Mouse (Mus musculus) stomach, embryonic 14.5 days (tissue): ENCODE measurements around the gene Akt2. TPM values are rescaled to one million over a fixed set of nuclear protein-coding genes. Genes with fewer than 3 reads are reported as not detected.
A peak's percentile ranks its signal among the peaks of the same experiment; 100 is the strongest.

Experiments used
- ATAC-seq: fragments of 200-750 bp; cut with Nextera tagmentation; 2 replicates; pipeline ENCODE4 v1.8.0; 2017; ENCODE audit warnings: low read depth, moderate TSS enrichment; ENCODE audit not compliant: insufficient number of reproducible peaks, insufficient read depth, low FRiP score
- H3K27ac ChIP-seq: fragments of 300-500 bp; sonication (generic); 2 replicates; pipeline ENCODE4 v1.5.1; 2014; ENCODE audit warnings: mild to moderate bottlenecking, low read length, moderate library complexity, mixed read lengths
- H3K27me3 ChIP-seq: fragments of 300-500 bp; sonication (generic); 2 replicates; pipeline ENCODE4 v1.6.1; 2014; ENCODE audit warnings: low read length, control low read depth, mixed read lengths; ENCODE audit not compliant: control insufficient read depth, insufficient read depth
- H3K36me3 ChIP-seq: fragments of 300-500 bp; sonication (generic); 2 replicates; pipeline ENCODE4 v1.6.1; 2014; ENCODE audit warnings: mild to moderate bottlenecking, control low read depth, low read length, moderate library complexity, mixed read lengths; ENCODE audit not compliant: control insufficient read depth, insufficient read depth
- H3K4me1 ChIP-seq: fragments of 300-500 bp; sonication (generic); 2 replicates; pipeline ENCODE4 v1.6.1; 2014; ENCODE audit warnings: low read length, control low read depth, mixed read lengths; ENCODE audit not compliant: control insufficient read depth, insufficient read depth
- H3K4me2 ChIP-seq: fragments of 300-500 bp; sonication (generic); replicated peaks from 2 replicates; pipeline ENCODE4 v1.6.1; 2014; ENCODE audit warnings: low read depth, low read length, control low read depth
- H3K4me3 ChIP-seq: fragments of 300-500 bp; sonication (generic); 2 replicates; pipeline ENCODE4 v1.5.1; 2014; ENCODE audit warnings: low read depth, low read length, control low read depth
- H3K9ac ChIP-seq: fragments of 300-500 bp; sonication (generic); replicated peaks from 2 replicates; pipeline ENCODE4 v1.6.1; 2014; ENCODE audit warnings: low read depth, mild to moderate bottlenecking, control low read depth, low read length, moderate library complexity, mixed read lengths
- H3K9me3 ChIP-seq: fragments of 300-500 bp; sonication (generic); 2 replicates; pipeline ENCODE4 v1.6.1; 2016; ENCODE audit warnings: low read depth, low read length, control low read depth; ENCODE audit not compliant: control insufficient read depth
- WGBS: fragments of 180-500 bp; shearing (Covaris S2); extraction: QIAGEN DNeasy Blood & Tissue Kit; methylation state at CpG from one replicate; pipeline ENCODE4 v1.1.7; 2014; 5-methylcytosine and 5-hydroxymethylcytosine counted together
- polyA plus RNA-seq: library from polyadenylated mRNA; unstranded; fragments of >200 nt; fragmentation: Nextera tagmentation; extraction: Ambion mirVana; gene quantifications from 2 replicates; pipeline ENCODE4 v1.2.1, GENCODE M21; 2014

Akt2 gene
- polyA plus RNA-seq, 1 experiment from 2014 or later: 91.5 TPM

DNA sequence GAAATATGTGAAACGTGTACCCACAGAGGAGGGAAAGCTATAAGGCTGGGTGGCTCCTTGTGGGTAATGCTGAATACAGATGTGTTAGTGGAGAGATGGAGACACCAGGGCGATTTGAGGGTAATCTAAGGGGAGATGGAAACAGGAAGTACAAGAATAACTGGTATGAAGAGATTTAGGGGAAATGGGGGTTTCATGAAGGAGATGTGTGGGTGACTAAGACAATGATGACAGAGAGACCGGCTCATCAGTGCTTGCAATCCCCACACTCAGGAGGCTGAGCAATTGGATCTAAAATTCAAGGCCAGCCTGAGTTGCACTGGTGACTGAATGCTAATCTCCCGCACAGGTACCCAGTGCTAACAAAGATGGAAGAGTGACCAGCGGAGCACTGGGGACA is 39.3 kb upstream of the Akt2 start:
- H3K4me1 ChIP-seq: peaks cover 4% of the 10 kb centered on the region; the same call in 1 of the 2 replicates
- H3K27ac ChIP-seq: no peak overlapping the region
- peak overlapping the region; percentile 77; the same call in 1 of the 2 replicates for H3K9ac ChIP-seq
- H3K4me2 ChIP-seq: peak overlapping the region; percentile 88
- H3K9me3 ChIP-seq: no peaks in the 10 kb centered on the region
- peak overlapping the region; percentile 85 for H3K4me3 ChIP-seq
- no peaks in the 10 kb centered on the region for H3K27me3 ChIP-seq
- 47% methylated on average over 5 of the region's 5 CpGs for WGBS
- ATAC-seq: no peak
- peaks cover 8% of the 10 kb centered on the region; the same call in 1 of the 2 replicates for H3K36me3 ChIP-seq

DNA sequence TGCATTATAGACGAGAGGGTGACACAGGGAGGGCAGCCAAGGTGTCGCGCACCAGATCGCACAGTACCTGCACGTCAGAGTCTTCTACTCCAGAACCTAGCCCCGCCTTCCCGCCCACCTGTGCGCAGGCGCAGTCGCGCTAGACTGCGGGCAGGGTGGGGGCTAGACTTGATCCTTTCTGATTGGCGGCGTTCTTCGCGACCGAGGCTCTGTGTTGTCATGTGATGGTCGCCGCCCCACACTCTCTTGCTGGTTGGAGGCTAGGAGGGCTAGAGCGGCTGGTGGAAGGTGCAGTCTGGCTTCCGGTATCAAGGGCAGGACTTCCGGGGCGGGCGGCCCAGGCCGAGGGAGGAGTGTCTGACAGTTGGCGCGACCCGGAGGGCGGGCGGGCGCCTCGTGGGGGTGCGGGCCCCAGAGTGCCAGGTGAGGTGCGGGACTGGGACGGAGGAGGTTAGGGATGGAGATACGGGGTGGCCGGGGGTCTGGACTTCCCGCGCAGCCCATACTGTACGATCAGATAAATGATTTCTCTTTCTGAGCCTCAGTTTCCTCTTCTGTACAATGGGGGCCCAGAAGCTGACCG is 38.3 kb upstream of the Akt2 start, which contains the start of the genes Pld3 and 2310022A10Rik:
Gene Pld3, minus strand, starts transcription at position 288 of the 583 bp plus-strand sequence.
Gene 2310022A10Rik, plus strand, starts transcription at position 303 of the 583 bp plus-strand sequence.
- Histone ChIP-seq H3K4me1 (peaks cover 4% of the 10 kb centered on the region; the same call in 1 of the 2 replicates), H3K4me2 (peak within 1 kb of the TSS; percentile 88), H3K27me3 (no peaks in the 10 kb centered on the region), H3K27ac (no peak within 1 kb of the TSS), H3K9ac (peak within 1 kb of the TSS; percentile 77), H3K4me3 (peak within 1 kb of the TSS; percentile 85), H3K36me3 (peaks cover 8% of the 10 kb centered on the region; the same call in 1 of the 2 replicates), H3K9me3 (no peaks in the 10 kb centered on the region)
- 1% methylated on average over 41 of the region's 41 CpGs for WGBS
- peak; percentile 100 for ATAC-seq

DNA sequence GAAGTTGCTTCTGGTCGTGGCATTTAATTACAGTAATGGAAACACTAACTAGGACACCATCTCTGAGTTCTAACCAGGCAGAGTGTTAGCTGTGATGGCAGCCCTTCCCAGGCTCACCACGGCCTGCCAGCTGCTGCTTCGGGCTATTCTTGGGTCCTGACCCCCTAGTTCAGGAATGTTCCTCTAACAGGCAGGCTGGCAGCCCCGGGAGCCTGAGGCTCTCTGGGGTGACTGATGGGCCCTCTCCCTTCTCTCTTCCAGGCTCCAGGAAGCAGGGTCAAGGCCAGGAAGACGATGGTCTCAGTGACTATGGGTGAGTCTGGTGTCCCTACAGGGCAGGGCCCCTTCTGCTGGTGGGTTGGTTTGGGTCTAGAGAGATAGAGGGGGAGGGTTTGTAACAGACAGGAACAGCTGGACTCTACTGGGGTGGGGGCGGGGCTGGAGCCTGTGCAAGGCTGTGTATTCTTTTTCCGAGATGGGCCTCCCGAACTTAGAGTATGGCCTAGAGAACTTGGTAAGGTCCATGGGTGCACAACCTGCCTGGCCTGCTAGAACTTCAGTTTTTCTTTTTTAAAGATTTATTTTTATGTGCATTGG is 31.0 kb upstream of the Akt2 start:
- Histone ChIP-seq H3K36me3 (peaks cover 37% of the 10 kb centered on the region), H3K4me3 (no peak overlapping the region), H3K9me3 (no peaks in the 10 kb centered on the region), H3K4me2 (no peak overlapping the region), H3K9ac (no peak overlapping the region), H3K4me1 (no peaks in the 10 kb centered on the region), H3K27ac (no peak overlapping the region), H3K27me3 (no peaks in the 10 kb centered on the region)
- ATAC-seq: no peak
- WGBS: 57% methylated on average over 8 of the region's 8 CpGs

DNA sequence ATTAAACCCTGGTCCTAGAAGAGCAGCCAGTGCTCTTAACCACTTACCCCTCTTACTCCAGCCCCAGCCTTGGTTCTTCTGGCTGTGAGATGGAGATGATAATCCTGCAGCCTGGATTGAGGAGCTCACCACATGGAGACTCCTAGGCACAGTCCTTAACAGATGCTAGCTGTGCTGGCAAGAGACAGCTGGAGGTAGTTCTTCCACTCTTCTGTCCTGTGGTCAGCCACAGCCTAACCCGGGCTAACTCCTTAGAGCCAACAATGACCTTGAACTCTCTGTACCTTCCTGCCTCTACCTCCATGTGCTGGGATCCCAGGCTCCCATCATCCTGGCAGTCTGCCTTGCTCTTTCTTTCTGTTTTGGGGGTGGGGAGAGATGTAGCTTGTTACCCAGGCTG is 30.4 kb upstream of the Akt2 start:
- WGBS: 83% methylated on average over 1 of the region's 1 CpGs
- H3K4me2 ChIP-seq: no peak overlapping the region
- no peaks in the 10 kb centered on the region for H3K9me3 ChIP-seq
- H3K4me3 ChIP-seq: no peak overlapping the region
- H3K4me1 ChIP-seq: no peaks in the 10 kb centered on the region
- no peak overlapping the region for H3K9ac ChIP-seq
- H3K27me3 ChIP-seq: no peaks in the 10 kb centered on the region
- H3K27ac ChIP-seq: no peak overlapping the region
- ATAC-seq: no peak
- H3K36me3 ChIP-seq: peaks cover 38% of the 10 kb centered on the region

DNA sequence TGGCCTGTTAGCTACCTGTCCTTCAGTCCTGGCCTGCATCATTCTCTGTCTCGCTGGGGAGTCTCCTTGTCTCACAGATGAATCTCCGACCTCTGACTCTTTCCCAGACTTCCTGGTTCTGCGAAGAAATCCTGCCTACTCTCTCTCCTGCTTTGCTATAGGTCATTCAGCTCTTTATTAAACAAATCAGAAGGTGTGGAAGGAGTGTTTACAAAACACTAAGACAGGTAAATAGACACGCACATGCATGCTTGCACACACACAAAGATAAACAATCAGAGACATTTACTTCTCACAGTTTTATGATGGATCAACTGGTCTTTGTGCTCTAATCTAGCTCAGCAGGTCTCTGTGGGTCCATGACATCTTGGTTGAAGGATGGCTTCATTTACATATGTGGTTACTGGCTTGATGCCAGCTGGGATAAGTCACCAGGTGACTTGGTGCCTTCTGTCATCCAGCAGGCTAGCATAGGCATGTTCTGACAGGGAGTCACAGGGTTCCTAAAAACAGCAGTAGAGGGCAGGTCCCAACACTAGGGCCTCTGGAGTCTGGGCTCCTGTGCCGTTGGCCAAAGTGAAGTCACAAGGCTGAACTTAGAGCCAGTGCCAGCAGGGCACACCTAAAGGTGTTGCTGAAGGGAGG is 21.6 kb upstream of the Akt2 start:
- Histone ChIP-seq H3K36me3 (peaks cover 50% of the 10 kb centered on the region), H3K27ac (no peak overlapping the region)
- peak; percentile 23; the same call in 1 of the 2 replicates for ATAC-seq

DNA sequence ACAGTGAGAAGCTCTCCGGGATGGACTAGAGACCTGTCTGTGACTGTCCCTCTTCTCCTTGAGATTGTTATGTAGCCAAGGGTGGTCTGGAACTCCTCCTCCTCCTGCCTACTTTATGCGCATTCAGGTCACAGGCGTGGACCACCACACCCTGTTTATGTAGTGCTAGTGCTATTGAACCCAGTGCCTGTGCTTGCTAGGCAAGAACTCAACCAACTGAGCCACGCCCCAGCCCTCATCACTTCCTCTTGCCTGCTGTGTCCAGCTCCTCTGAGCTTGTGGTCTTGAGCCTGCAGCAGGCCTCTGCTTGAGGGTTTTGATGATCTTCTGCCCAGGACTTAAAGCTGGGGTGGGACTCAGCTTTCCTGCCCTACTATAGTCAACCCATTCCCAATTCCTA is 19.2 kb upstream of the Akt2 start:
- no peaks in the 10 kb centered on the region for H3K9me3 ChIP-seq
- no peak overlapping the region for H3K27ac ChIP-seq
- WGBS: 83% methylated on average over 4 of the region's 4 CpGs
- H3K27me3 ChIP-seq: no peaks in the 10 kb centered on the region
- no peak overlapping the region for H3K4me2 ChIP-seq
- no peaks in the 10 kb centered on the region for H3K4me1 ChIP-seq
- H3K9ac ChIP-seq: no peak overlapping the region
- H3K4me3 ChIP-seq: no peak overlapping the region
- ATAC-seq: no peak
- H3K36me3 ChIP-seq: peaks cover 55% of the 10 kb centered on the region

More for the DNA sequence above, 21.6 kb upstream of the Akt2 start:
- no peak overlapping the region for H3K4me2 ChIP-seq
- no peaks in the 10 kb centered on the region for H3K9me3 ChIP-seq
- no peaks in the 10 kb centered on the region for H3K4me1 ChIP-seq
- 73% methylated on average over 5 of the region's 5 CpGs for WGBS
- H3K4me3 ChIP-seq: no peak overlapping the region
- no peak overlapping the region for H3K9ac ChIP-seq
- no peaks in the 10 kb centered on the region for H3K27me3 ChIP-seq

DNA sequence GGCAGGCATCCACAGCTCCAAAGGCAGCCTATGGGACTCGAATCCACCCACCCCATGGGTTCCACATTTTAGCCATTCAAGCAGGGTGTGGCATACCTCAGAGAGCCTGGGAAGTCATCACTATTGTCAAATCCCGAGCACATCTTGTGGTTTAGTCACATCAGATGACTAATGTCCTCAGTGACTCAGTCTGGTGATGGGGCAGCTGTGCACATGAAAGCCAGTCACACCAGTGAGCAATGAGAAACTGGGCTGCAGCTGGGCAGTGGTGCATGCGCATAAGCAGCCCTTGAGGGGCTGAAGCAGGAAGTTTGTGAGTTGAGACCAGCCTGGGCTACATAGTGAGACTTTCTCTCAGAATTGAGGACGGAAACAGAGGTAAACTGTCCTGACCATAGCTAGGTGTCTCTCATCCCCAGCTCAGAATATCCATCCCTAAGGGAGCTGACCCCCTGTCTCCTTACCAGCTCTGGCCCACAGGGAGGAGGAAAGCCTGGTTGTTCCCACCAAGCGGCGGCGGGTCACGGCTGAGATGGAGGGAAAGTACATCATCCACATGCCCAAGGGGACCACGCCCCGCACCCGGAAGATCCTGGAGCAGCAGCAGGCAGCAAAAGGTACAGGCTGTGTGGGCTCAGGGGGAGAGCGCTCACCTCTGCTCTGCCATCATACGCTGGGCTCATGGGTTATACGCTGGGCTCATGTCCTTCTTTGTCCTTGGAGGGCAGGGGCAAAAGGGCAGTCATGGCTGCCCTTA is 17.1 kb upstream of the Akt2 start:
- no peak overlapping the region for H3K27ac ChIP-seq
- no peak overlapping the region for H3K4me2 ChIP-seq
- no peaks in the 10 kb centered on the region for H3K4me1 ChIP-seq
- no peaks in the 10 kb centered on the region for H3K27me3 ChIP-seq
- no peak overlapping the region for H3K9ac ChIP-seq
- H3K36me3 ChIP-seq: peaks cover 50% of the 10 kb centered on the region
- H3K9me3 ChIP-seq: no peaks in the 10 kb centered on the region
- no peak overlapping the region for H3K4me3 ChIP-seq
- 89% methylated on average over 14 of the region's 14 CpGs for WGBS
- no peak for ATAC-seq

DNA sequence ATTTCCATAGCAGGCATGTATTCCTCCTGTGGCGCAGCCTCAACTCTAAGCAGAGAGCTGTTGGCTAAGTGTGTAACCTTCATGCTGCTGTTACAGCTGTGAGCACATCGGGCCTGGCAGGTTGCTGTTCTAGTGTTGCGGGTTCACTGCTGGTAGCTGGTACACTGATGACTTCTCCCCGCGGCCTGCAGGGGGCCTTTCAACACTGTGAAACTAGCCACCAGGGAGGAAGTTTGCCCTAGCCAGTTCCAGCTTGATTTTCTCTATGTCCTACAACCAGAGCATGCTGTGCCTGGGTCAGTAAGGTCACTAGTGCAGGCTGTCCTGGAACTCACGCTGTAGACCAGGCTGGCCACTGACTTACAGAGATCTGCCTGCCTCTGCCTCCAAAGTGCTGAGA is 14.4 kb upstream of the Akt2 start:
- no peaks in the 10 kb centered on the region for H3K9me3 ChIP-seq
- H3K36me3 ChIP-seq: peaks cover 51% of the 10 kb centered on the region
- no peak for ATAC-seq
- H3K4me2 ChIP-seq: no peak overlapping the region
- no peaks in the 10 kb centered on the region for H3K4me1 ChIP-seq
- no peaks in the 10 kb centered on the region for H3K27me3 ChIP-seq
- no peak overlapping the region for H3K27ac ChIP-seq
- no peak overlapping the region; the same call in 1 of the 2 replicates for H3K9ac ChIP-seq
- no peak overlapping the region for H3K4me3 ChIP-seq
- WGBS: 68% methylated on average over 6 of the region's 6 CpGs
